In the genomic region with DNA sequence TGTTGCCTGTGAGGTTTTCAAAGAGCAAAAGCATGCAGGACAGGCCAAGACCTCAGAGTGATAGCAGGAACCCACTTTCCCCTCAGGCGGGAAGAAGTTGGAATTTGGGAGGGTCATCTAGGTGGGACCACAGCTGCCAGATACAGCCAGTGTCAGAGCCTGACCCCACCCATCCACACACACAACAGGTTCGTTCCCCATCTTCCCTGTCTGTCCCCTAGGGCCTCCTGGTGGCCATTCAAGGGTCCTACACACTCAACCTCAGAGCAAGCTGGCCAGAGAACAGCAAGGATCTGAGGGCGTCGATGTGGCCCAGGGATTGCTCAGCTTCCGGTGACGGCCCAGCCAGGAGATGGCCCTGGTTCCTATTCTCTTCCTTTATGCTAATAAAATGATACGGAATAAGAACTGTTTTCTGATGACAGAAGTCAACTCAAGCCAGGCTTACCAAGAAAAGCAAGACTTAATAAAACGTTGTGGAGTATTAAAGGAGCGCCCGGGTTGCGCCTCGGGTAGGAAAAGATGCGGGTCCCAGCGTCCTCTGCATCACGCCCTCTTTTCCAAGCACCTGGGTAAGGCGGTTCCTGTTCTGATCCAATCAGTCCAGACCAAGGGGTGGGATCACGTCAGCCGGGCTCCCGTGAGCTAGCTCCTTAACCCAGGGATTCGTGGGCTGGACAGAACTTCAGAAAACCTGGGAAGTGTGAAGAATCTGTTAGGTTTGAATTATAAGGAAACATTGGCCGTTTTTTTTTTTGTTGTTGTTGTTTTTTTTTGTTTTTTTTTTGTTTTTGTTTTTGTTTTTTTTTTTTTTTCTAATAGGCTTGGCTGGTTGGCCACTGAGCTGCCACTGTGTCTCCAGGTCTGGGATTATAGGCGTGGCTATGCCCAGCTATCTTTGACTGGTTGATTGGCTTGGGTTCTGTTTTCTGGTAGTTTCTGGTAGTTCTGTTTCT, we compare ENCODE assay signal across 8 mouse cellular contexts.
DNase-seq lines count a peak whose midpoint lies in the region; ATAC-seq and TF ChIP-seq lines count a peak whose summit lies in the region.

No protein-coding gene starts in this region.

- no peak overlapping the region for H3K4me2 ChIP-seq in forebrain, embryonic 11.5 days (ENCODE audit: low read depth, low read length, severe bottlenecking)
- no peak overlapping the region for H3K4me2 ChIP-seq in forebrain, embryonic 16.5 days (ENCODE audit: low read length)
- H3K4me2 ChIP-seq in liver, embryonic 13.5 days, result peak overlapping the region; percentile 90

- no peak for ATAC-seq in forebrain, embryonic 11.5 days (replicated peaks; ENCODE audit: low FRiP score)
- no peak for ATAC-seq in forebrain, embryonic 16.5 days
- ATAC-seq in liver, embryonic 13.5 days (ENCODE audit: low read depth), result no peak

- no peak overlapping the region for H3K9ac ChIP-seq in forebrain, embryonic 11.5 days (ENCODE audit: low read length)
- H3K9ac ChIP-seq in forebrain, embryonic 16.5 days (replicated peaks; ENCODE audit: low read depth, low read length), result no peak overlapping the region
- no peak overlapping the region for H3K9ac ChIP-seq in liver, embryonic 13.5 days

- no peak overlapping the region for H3K4me3 ChIP-seq in forebrain, embryonic 11.5 days (ENCODE audit: low read depth, low read length)
- no peak overlapping the region for H3K4me3 ChIP-seq in forebrain, embryonic 16.5 days (replicated peaks; ENCODE audit: low read length)
- H3K4me3 ChIP-seq in testis, adult 2 months (ENCODE audit: control insufficient read depth, low read depth, low read length), result no peak overlapping the region; the same call in 1 of the 2 replicates
- H3K4me3 ChIP-seq in liver, embryonic 13.5 days (replicated peaks), result no peak overlapping the region

- TF ChIP-seq POLR2A in testis, adult 2 months (IDR thresholded peaks at IDR 0.05; ENCODE audit: control insufficient read depth, low read depth, low read length), result no peak

- H3K27ac ChIP-seq in forebrain, embryonic 11.5 days (ENCODE audit: low read depth, low read length), result no peak overlapping the region
- H3K27ac ChIP-seq in forebrain, embryonic 16.5 days (ENCODE audit: low read length), result no peak overlapping the region
- H3K27ac ChIP-seq in testis, adult 2 months (ENCODE audit: control insufficient read depth, insufficient read depth, low read depth, low read length), result no peak overlapping the region
- H3K27ac ChIP-seq in liver, embryonic 13.5 days, result no peak overlapping the region

- peak; percentile 72 for DNase-seq in forebrain, embryonic 11.5 days (ENCODE audit: low spot score)
- no peak for DNase-seq in testis, postnatal 10 days (ENCODE audit: low spot score)
- peak; percentile 48 for DNase-seq in liver, embryonic 13.5 days
- DNase-seq in thymus, postnatal 25 days, result peak; percentile 36
- DNase-seq in heart, adult 9 months (ENCODE audit: low spot score in 2 of 2), result no peak
- no peak for DNase-seq in left cerebral cortex, adult 9 months (ENCODE audit: low spot score in 2 of 2)

- H3K9me3 ChIP-seq in forebrain, embryonic 11.5 days (ENCODE audit: control insufficient read depth, low read length), result no peaks in the 10 kb centered on the region
- H3K9me3 ChIP-seq in forebrain, embryonic 16.5 days (ENCODE audit: control insufficient read depth, low read length), result no peaks in the 10 kb centered on the region
- H3K9me3 ChIP-seq in liver, embryonic 13.5 days (replicated peaks), result no peaks in the 10 kb centered on the region

- no peaks in the 10 kb centered on the region for H3K36me3 ChIP-seq in forebrain, embryonic 11.5 days (ENCODE audit: control insufficient read depth, insufficient read depth, low read length)
- H3K36me3 ChIP-seq in forebrain, embryonic 16.5 days (ENCODE audit: control insufficient read depth, insufficient read depth), result no peaks in the 10 kb centered on the region
- no peaks in the 10 kb centered on the region for H3K36me3 ChIP-seq in testis, adult 2 months (ENCODE audit: control insufficient read depth, insufficient read depth, low read length)
- no peaks in the 10 kb centered on the region for H3K36me3 ChIP-seq in liver, embryonic 13.5 days

- no peaks in the 10 kb centered on the region for H3K27me3 ChIP-seq in forebrain, embryonic 11.5 days (ENCODE audit: control insufficient read depth, insufficient read depth, low read length)
- 0 out of 2 replicates have a peak, but pooled peaks cover 4% of the 10 kb centered on the region for H3K27me3 ChIP-seq in forebrain, embryonic 16.5 days (replicated peaks; ENCODE audit: control insufficient read depth, insufficient read depth, low read length)
- H3K27me3 ChIP-seq in testis, adult 2 months (ENCODE audit: control insufficient read depth, insufficient read depth, low read length), result no peaks in the 10 kb centered on the region
- no peaks in the 10 kb centered on the region for H3K27me3 ChIP-seq in liver, embryonic 13.5 days

- H3K4me1 ChIP-seq in forebrain, embryonic 11.5 days (replicated peaks; ENCODE audit: control insufficient read depth, insufficient read depth, low read length), result peaks cover 4% of the 10 kb centered on the region; the same call in 1 of the 2 replicates
- peaks cover 9% of the 10 kb centered on the region for H3K4me1 ChIP-seq in forebrain, embryonic 16.5 days (replicated peaks; ENCODE audit: control insufficient read depth, insufficient read depth, low read length)
- peaks cover 16% of the 10 kb centered on the region for H3K4me1 ChIP-seq in testis, adult 2 months (ENCODE audit: control insufficient read depth, insufficient read depth, low read length)
- H3K4me1 ChIP-seq in liver, embryonic 13.5 days (replicated peaks), result peaks cover 25% of the 10 kb centered on the region

- 27% methylated on average over 22 of the region's 22 CpGs for WGBS in forebrain, embryonic 11.5 days
- 28% methylated on average over 22 of the region's 22 CpGs for WGBS in forebrain, embryonic 16.5 days
- 36% methylated on average over 22 of the region's 22 CpGs for WGBS in liver, embryonic 13.5 days (ENCODE audit: insufficient replicate concordance)

- peak; percentile 69; the same call in 1 of the 2 replicates for TF ChIP-seq CTCF in testis, adult 2 months (IDR thresholded peaks at IDR 0.05; ENCODE audit: control insufficient read depth, insufficient read depth, insufficient replicate concordance, low read depth, low read length)

Comparison
In these comparisons a context has a peak if more than half of its experiments do, and no peak if none do; other contexts are left out.
1. DNase-seq: peak in forebrain, embryonic 11.5 days (single experiment), liver, embryonic 13.5 days (single experiment) and thymus, postnatal 25 days (single experiment); none in testis, postnatal 10 days (single experiment), heart, adult 9 months (0 of 2) and left cerebral cortex, adult 9 months (0 of 2).